Mouse (Mus musculus): ENCODE results near the gene Ddx10. TPM values are rescaled to one million over a fixed set of nuclear protein-coding genes. Genes with fewer than 3 reads are reported as not detected.

Gene Ddx10
- polyA plus RNA-seq, 1 experiment, result 14.5 TPM

DNA sequence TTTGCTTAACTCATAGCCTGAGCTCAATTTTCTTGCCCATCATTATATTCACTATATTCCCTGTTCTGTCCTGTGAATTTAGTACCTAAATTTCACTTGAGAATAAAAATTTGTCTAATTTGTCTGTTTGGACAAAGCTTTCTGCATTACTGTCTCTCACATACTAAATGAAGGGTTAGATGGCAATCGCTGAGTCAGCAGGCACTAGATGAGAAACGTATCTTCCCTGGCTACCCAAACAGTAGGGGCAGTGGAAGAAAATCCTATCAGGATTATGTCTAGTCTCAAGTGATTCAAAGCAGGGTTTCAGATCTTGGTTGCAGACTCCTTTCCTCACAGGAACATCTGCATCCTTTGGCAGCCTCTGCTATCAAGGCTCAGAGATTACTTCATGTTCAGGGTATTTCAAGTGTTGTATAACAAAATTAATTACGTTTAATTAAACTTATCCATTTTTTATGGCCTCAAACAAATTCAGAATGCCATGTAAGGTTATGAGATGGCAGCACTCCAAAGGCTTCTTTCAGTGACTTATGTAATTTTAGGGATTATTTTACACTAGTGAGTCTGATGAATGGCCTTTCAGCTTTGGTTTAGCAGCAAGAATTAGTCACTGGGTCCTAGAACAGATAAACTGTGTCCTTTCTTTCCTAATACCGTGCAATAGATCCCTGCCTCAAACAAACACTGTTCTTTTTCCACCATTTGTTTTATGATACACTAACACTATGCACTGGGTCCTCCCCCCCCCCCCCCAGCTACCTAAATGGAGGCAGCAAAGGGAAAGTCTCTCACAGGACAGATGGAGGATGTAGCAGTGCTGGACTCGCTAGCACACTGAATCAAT is 152.3 kb downstream of the Ddx10 start:
- Histone ChIP-seq H3K4me1 (ENCODE audit: control insufficient read depth, insufficient read depth, low read length) (no peaks in the 10 kb centered on the region), H3K27ac (ENCODE audit: insufficient read depth, low read depth, low read length) (no peak overlapping the region), H3K4me3 (ENCODE audit: insufficient read depth, low read length) (no peak overlapping the region)
- TF ChIP-seq POLR2A (IDR thresholded peaks at IDR 0.05; ENCODE audit: borderline replicate concordance, low read depth, low read length), result no peak
- TF ChIP-seq CTCF (IDR thresholded peaks at IDR 0.05; ENCODE audit: low read depth, low read length), result no peak

DNA sequence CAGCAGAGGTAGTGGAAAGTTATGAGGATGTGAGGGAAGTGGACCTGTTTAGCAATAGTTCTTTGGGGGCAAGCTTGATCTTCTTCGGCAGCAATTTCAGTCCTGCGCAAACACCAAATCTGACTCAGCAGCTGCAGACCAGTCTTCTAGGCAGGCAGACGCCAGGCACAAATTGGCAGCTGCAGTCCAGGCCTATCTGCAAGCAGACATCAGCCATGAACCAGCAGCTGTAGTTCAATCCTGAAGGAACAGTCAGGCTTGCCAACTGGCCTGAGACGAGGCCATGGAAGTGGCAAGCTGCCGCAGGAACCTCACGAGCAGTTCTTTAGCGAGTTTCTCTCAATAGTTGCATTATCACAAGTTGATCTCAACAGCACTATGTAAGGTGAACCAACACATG is 153.3 kb downstream of the Ddx10 start:
- Histone ChIP-seq H3K4me1 (ENCODE audit: control insufficient read depth, insufficient read depth, low read length) (no peaks in the 10 kb centered on the region), H3K27ac (ENCODE audit: insufficient read depth, low read depth, low read length) (no peak overlapping the region), H3K4me3 (ENCODE audit: insufficient read depth, low read length) (no peak overlapping the region)
- TF ChIP-seq CTCF (IDR thresholded peaks at IDR 0.05; ENCODE audit: low read depth, low read length) (no peak), POLR2A (IDR thresholded peaks at IDR 0.05; ENCODE audit: borderline replicate concordance, low read depth, low read length) (no peak)

DNA sequence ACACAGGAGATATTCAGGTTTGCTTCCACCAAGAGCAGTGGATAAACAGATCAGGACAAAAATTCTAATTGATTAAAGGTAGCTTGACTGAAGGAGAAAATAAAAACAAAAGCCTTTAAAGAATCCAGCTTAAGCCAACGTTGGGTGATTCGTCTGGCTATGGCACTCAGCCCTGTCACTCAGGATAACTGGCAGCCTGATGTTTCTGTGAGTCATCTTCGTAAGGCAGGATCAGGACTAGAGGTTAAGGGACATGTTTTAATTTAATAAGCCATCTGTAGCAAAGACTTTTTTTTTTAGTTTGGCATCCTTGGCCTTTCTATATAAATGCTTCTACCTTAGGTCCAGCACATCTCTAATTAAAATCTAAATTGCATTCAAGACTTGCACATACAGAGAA is 170.2 kb downstream of the Ddx10 start:
- Histone ChIP-seq H3K4me3 (ENCODE audit: insufficient read depth, low read length) (no peak overlapping the region), H3K27ac (ENCODE audit: insufficient read depth, low read depth, low read length) (no peak overlapping the region), H3K4me1 (ENCODE audit: control insufficient read depth, insufficient read depth, low read length) (no peaks in the 10 kb centered on the region)
- TF ChIP-seq CTCF (IDR thresholded peaks at IDR 0.05; ENCODE audit: low read depth, low read length) (no peak), POLR2A (IDR thresholded peaks at IDR 0.05; ENCODE audit: borderline replicate concordance, low read depth, low read length) (no peak)

DNA sequence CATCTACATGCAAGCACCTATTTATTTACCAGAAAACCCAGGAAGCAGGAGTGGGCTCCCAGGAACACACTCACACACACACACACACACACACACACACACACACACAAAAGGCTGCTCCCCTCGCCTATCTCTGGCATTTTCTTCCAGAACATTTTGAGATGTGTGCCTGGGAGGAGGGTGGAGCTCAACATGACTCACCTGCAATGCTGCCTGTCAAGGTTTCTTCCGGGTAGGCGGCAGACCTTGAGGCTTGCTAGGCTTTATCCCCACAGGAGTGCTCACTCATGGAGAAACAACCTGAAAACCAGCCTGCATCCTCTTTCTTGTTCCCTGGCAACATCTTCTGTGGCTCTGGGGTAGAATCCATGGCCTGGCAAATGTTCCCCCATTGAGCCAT is 171.9 kb downstream of the Ddx10 start:
- Histone ChIP-seq H3K27ac (ENCODE audit: insufficient read depth, low read depth, low read length) (no peak overlapping the region), H3K4me1 (ENCODE audit: control insufficient read depth, insufficient read depth, low read length) (no peaks in the 10 kb centered on the region), H3K4me3 (ENCODE audit: insufficient read depth, low read length) (no peak overlapping the region)
- TF ChIP-seq CTCF (IDR thresholded peaks at IDR 0.05; ENCODE audit: low read depth, low read length), result no peak
- no peak for TF ChIP-seq POLR2A (IDR thresholded peaks at IDR 0.05; ENCODE audit: borderline replicate concordance, low read depth, low read length)

DNA sequence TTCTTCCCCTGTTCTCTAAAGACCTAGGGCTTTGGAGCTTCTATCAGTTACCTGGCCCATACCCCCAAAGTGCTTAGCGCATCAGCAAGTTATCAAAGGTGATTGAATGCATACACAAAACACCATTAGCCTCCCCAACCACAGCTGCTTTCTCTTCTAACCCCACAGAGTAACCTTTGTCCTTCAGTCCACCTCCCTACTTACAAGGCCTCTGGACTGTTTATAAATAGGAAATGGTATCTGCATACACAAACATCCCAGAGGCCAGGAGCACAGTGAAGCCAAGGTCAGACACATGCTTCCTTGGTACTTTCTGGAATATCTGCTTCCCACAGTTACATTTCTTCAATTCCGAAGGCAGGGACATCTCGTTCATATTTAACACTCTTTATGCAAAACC is 173.4 kb downstream of the Ddx10 start:
- TF ChIP-seq POLR2A (IDR thresholded peaks at IDR 0.05; ENCODE audit: borderline replicate concordance, low read depth, low read length) (no peak), CTCF (IDR thresholded peaks at IDR 0.05; ENCODE audit: low read depth, low read length) (no peak)
- Histone ChIP-seq H3K4me1 (ENCODE audit: control insufficient read depth, insufficient read depth, low read length) (no peaks in the 10 kb centered on the region), H3K4me3 (ENCODE audit: insufficient read depth, low read length) (no peak overlapping the region), H3K27ac (ENCODE audit: insufficient read depth, low read depth, low read length) (no peak overlapping the region)

DNA sequence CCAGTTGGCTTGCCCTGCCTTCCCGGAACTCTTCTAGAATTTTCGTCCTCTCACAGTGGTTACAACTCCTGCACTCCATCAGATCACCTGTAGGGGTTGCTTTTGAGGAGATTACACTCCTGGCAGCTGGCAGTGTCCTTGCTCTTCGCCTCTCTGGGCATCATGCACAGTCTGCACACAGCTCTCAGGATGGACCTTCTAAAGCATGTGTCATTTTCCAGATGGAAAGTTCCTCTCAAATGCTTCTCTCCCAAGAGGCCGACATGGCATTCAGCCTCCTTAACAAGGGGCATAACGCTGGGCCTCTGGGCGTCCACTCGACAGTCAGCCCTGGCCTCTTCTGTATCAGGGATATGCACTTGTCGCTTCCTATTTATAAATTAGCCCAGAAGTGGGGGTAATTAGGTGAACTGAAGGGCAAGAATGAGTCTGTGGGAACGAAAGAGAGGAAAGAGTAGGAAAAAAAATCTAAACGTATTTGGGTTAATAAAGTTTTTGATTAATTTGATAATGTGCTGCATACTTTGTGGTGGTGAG is 174.2 kb downstream of the Ddx10 start:
- Histone ChIP-seq H3K4me3 (ENCODE audit: insufficient read depth, low read length) (no peak overlapping the region), H3K27ac (ENCODE audit: insufficient read depth, low read depth, low read length) (no peak overlapping the region), H3K4me1 (ENCODE audit: control insufficient read depth, insufficient read depth, low read length) (no peaks in the 10 kb centered on the region)
- TF ChIP-seq POLR2A (IDR thresholded peaks at IDR 0.05; ENCODE audit: borderline replicate concordance, low read depth, low read length) (no peak), CTCF (IDR thresholded peaks at IDR 0.05; ENCODE audit: low read depth, low read length) (no peak)

DNA sequence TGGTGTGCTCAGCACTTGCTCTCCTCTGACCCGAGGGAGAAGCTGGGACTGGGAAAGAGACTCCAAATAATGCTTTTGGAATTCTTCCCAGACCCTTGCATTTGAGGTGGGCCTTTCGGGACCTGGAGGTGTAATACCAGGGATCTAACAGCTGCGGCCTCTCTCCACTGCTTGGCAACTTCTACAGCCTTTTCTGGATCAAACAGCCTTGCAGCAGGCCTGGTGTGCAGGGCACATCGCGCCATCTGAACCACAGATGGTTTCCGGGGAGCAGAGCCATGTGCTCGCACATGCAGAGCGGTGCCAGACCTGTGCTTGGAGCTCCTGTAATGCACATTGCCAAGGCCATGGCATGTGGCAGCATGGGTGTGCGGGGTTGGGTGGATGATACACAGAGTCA is 175.8 kb downstream of the Ddx10 start:
- no peak overlapping the region for H3K27ac ChIP-seq (ENCODE audit: insufficient read depth, low read depth, low read length)
- TF ChIP-seq CTCF (IDR thresholded peaks at IDR 0.05; ENCODE audit: low read depth, low read length), result no peak
- TF ChIP-seq POLR2A (IDR thresholded peaks at IDR 0.05; ENCODE audit: borderline replicate concordance, low read depth, low read length), result no peak
- H3K4me1 ChIP-seq (ENCODE audit: control insufficient read depth, insufficient read depth, low read length), result no peaks in the 10 kb centered on the region
- no peak overlapping the region for H3K4me3 ChIP-seq (ENCODE audit: insufficient read depth, low read length)

DNA sequence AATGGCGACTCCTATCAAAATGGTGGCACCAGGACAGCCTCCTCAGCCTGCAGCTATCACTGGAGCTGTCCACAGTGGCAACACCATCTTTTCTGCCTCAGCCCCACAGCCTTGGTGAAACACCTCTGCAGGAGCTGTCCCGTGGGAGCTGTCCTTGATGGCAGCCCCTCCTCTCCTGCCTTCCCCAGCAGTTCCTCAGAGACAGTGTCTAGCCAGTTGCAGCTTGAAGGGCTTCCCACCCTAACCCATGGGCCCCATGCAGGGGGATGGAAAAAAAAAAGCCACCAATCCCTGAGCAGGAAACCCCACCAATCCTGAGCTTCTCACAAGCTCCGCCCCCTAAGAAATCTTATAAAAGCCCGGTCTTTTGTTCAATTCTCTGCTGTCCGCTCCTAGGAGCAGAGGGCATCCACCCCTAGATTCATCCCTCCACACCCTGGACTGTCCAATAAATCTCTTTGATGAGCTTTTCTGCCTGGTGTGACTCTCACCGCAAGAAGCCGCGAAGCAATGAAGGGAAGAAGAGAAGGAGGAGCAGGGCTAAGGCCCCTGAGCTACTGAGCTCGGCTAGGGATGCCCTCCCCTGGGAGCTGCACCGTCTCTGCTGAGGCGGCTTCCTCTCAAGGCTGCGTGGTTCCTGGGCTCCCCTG is 176.9 kb downstream of the Ddx10 start:
- Histone ChIP-seq H3K4me1 (ENCODE audit: control insufficient read depth, insufficient read depth, low read length) (no peaks in the 10 kb centered on the region), H3K27ac (ENCODE audit: insufficient read depth, low read depth, low read length) (no peak overlapping the region), H3K4me3 (ENCODE audit: insufficient read depth, low read length) (no peak overlapping the region)
- TF ChIP-seq CTCF (IDR thresholded peaks at IDR 0.05; ENCODE audit: low read depth, low read length), result no peak
- TF ChIP-seq POLR2A (IDR thresholded peaks at IDR 0.05; ENCODE audit: borderline replicate concordance, low read depth, low read length), result no peak

DNA sequence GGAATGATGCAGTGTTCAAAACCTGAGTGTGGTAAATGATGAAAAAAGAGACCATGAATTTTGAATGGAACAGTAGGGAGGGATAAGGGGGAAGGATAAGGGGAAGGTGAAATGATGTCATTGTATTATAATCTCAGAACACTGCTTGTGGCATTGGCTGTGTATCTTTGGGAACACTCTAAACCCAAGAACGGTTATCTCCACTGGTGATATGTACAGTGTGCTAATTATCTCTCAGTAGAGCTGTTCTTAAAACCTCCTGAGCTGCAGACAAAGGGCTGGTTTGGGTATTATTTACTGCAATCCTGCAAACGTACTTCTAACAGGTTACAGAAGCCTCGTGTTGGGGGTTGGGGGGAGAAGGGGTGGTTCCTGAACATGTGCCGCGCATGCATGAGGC is 179.7 kb downstream of the Ddx10 start:
- TF ChIP-seq CTCF (IDR thresholded peaks at IDR 0.05; ENCODE audit: low read depth, low read length), result no peak
- TF ChIP-seq POLR2A (IDR thresholded peaks at IDR 0.05; ENCODE audit: borderline replicate concordance, low read depth, low read length), result no peak
- H3K4me3 ChIP-seq (ENCODE audit: insufficient read depth, low read length), result no peak overlapping the region
- no peak overlapping the region for H3K27ac ChIP-seq (ENCODE audit: insufficient read depth, low read depth, low read length)
- no peaks in the 10 kb centered on the region for H3K4me1 ChIP-seq (ENCODE audit: control insufficient read depth, insufficient read depth, low read length)

DNA sequence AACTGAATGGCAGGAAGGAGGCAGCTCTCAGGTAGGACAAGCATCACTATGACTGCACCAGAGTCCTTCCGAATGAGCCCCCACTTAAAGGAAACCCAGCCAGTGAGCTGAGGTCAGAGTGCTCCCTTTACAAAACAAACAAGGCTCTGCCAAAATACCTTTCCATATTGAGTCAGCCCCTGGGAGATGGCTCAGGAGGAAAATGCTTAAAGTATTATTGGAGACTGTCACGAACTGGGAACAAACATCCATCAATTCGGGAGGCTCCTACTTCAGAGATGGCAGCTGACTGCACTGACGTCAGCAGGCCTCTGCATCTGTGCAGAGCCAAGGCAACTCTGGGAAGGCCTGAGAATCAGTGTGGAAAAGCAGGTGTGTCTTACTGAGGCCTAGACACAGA is 181.4 kb downstream of the Ddx10 start:
- Histone ChIP-seq H3K4me3 (ENCODE audit: insufficient read depth, low read length) (no peak overlapping the region), H3K4me1 (ENCODE audit: control insufficient read depth, insufficient read depth, low read length) (no peaks in the 10 kb centered on the region), H3K27ac (ENCODE audit: insufficient read depth, low read depth, low read length) (no peak overlapping the region)
- TF ChIP-seq POLR2A (IDR thresholded peaks at IDR 0.05; ENCODE audit: borderline replicate concordance, low read depth, low read length) (no peak), CTCF (IDR thresholded peaks at IDR 0.05; ENCODE audit: low read depth, low read length) (no peak)
